Mouse (Mus musculus) spleen, postnatal 14 days (tissue): ENCODE measurements around the gene Foxo3.

Source experiments
- DNase-seq, 2 experiments: peaks; one replicate each; pipeline ENCODE4 v3.0.0; 2021 to 2022; ENCODE audit warnings: low spot score in 2 of 2

Foxo3 gene

GRCm38 (mm10) chr10:42178751-42179150 lies 97.8 kb downstream of the Foxo3 start:
- no peak for DNase-seq

- no peak for DNase-seq
Measured at GRCm38 (mm10) chr10:42177771-42178674, 98.5 kb downstream of the Foxo3 start.

- no peak for DNase-seq
Measured at GRCm38 (mm10) chr10:42174283-42174682, 102.3 kb downstream of the Foxo3 start.

- DNase-seq: no peak
Measured at GRCm38 (mm10) chr10:42173839-42174238, 102.7 kb downstream of the Foxo3 start.

GRCm38 (mm10) chr10:42170889-42171347 lies 105.6 kb downstream of the Foxo3 start:
- no peak for DNase-seq

GRCm38 (mm10) chr10:42170201-42170600 lies 106.4 kb downstream of the Foxo3 start:
- DNase-seq: no peak

GRCm38 (mm10) chr10:42154727-42155126 lies 121.8 kb downstream of the Foxo3 start:
- DNase-seq: no peak

GRCm38 (mm10) chr10:42152426-42153205 lies 123.9 kb downstream of the Foxo3 start:
- DNase-seq: no peak

GRCm38 (mm10) chr10:42149767-42150166 lies 126.8 kb downstream of the Foxo3 start:
- DNase-seq: no peak

GRCm38 (mm10) chr10:42148326-42148725 lies 128.2 kb downstream of the Foxo3 start:
- no peak for DNase-seq

GRCm38 (mm10) chr10:42145221-42145620 lies 131.3 kb downstream of the Foxo3 start:
- DNase-seq: no peak

GRCm38 (mm10) chr10:42144788-42145187 lies 131.8 kb downstream of the Foxo3 start:
- DNase-seq: no peak

- no peak for DNase-seq
Measured at GRCm38 (mm10) chr10:42144176-42144575, 132.4 kb downstream of the Foxo3 start.

GRCm38 (mm10) chr10:42142791-42143190 lies 133.8 kb downstream of the Foxo3 start:
- no peak for DNase-seq

GRCm38 (mm10) chr10:42142081-42142480 lies 134.5 kb downstream of the Foxo3 start:
- no peak for DNase-seq

GRCm38 (mm10) chr10:42139749-42140148 lies 136.8 kb downstream of the Foxo3 start:
- no peak for DNase-seq

- no peak for DNase-seq
Measured at GRCm38 (mm10) chr10:42134759-42135702, 141.5 kb downstream of the Foxo3 start.
